Mouse (Mus musculus) midbrain, postnatal 0 days (tissue): ENCODE measurements around the gene Rbm5. TPM values are rescaled to one million over a fixed set of nuclear protein-coding genes. Genes with fewer than 3 reads are reported as not detected.

Experiments
- ATAC-seq: fragments of 200-750 bp; cut with Nextera tagmentation; 2 replicates; pipeline ENCODE4 v1.8.0; 2017; ENCODE audit warnings: moderate number of reproducible peaks, mild to moderate bottlenecking, moderate TSS enrichment, moderate library complexity; ENCODE audit not compliant: low FRiP score
- DNase-seq: peaks from one replicate; pipeline ENCODE4 v3.0.0-alpha.2; 2015; ENCODE audit warnings: low spot score
- H3K27ac ChIP-seq: fragments of 300-500 bp; sonication (generic); 2 replicates; pipeline ENCODE4 v1.5.1; 2014; ENCODE audit warnings: low read depth, mild to moderate bottlenecking, low read length, mixed read lengths
- H3K27me3 ChIP-seq: fragments of 300-500 bp; sonication (generic); 2 replicates; pipeline ENCODE4 v1.6.1; 2014; ENCODE audit warnings: low read length, control low read depth, mixed read lengths; ENCODE audit not compliant: insufficient read depth
- H3K36me3 ChIP-seq: fragments of 300-500 bp; sonication (generic); 2 replicates; pipeline ENCODE4 v1.6.1; 2014; ENCODE audit warnings: low read length, control low read depth, mixed read lengths; ENCODE audit not compliant: insufficient read depth
- H3K4me1 ChIP-seq: fragments of 300-500 bp; sonication (generic); 2 replicates; pipeline ENCODE4 v1.6.1; 2014; ENCODE audit warnings: mild to moderate bottlenecking, control low read depth, antibody characterized with exemption, low read length, mixed read lengths; ENCODE audit not compliant: insufficient read depth
- H3K4me2 ChIP-seq: fragments of 300-500 bp; sonication (generic); 2 replicates; pipeline ENCODE4 v1.6.1; 2014; ENCODE audit warnings: low read depth, mild to moderate bottlenecking, low read length, mixed read lengths; ENCODE audit not compliant: poor library complexity, severe bottlenecking
- H3K4me3 ChIP-seq: fragments of 300-500 bp; sonication (generic); 2 replicates; pipeline ENCODE4 v1.5.1; 2014; ENCODE audit warnings: low read depth, mild to moderate bottlenecking, low read length, moderate library complexity
- H3K9ac ChIP-seq: fragments of 300-500 bp; sonication (generic); replicated peaks from 2 replicates; pipeline ENCODE4 v1.6.1; 2014; ENCODE audit warnings: mild to moderate bottlenecking, low read length, moderate library complexity, mixed read lengths; ENCODE audit not compliant: poor library complexity, severe bottlenecking
- H3K9me3 ChIP-seq: fragments of 300-500 bp; sonication (generic); 2 replicates; pipeline ENCODE4 v1.6.1; 2016; ENCODE audit warnings: low read length, control low read depth
- CTCF ChIP-seq: IDR thresholded peaks from 2 replicates; pipeline ENCODE4 v1.5.1; 2016; ENCODE audit warnings: antibody characterized with exemption, mild to moderate bottlenecking
- WGBS: fragments of 180-500 bp; shearing (Covaris S2); extraction: QIAGEN DNeasy Blood & Tissue Kit; methylation state at CpG from one replicate; pipeline ENCODE4 v1.1.7; 2014; 5-methylcytosine and 5-hydroxymethylcytosine counted together
- polyA plus RNA-seq: library from polyadenylated mRNA; unstranded; fragments of >200 nt; fragmentation: Nextera tagmentation; extraction: Ambion mirVana; gene quantifications from 2 replicates; pipeline ENCODE4 v1.2.1, GENCODE M21; 2015
- total RNA-seq: library from RNA; depleted of rRNA; stranded (reverse); fragments of >200 nt; gene quantifications from 2 replicates; pipeline ENCODE4 v1.2.3, GENCODE M21; 2014

The Rbm5 gene
- total and polyA plus RNA-seq, 2 experiments from 2014 or later, result 142 to 160 TPM

GRCm38 (mm10) chr9:107738020-107738840 lies 32.6 kb downstream of the Rbm5 start:
- TF ChIP-seq CTCF, result peak; percentile 98
- Histone ChIP-seq H3K36me3 (peaks cover 39% of the 10 kb centered on the region), H3K9ac (peak overlapping the region; percentile 19; the same call in 1 of the 2 replicates), H3K27ac (peak overlapping the region; percentile 80), H3K4me3 (no peak overlapping the region), H3K4me1 (peaks cover 22% of the 10 kb centered on the region), H3K4me2 (no peak overlapping the region), H3K9me3 (no peaks in the 10 kb centered on the region), H3K27me3 (no peaks in the 10 kb centered on the region)
- peak; percentile 90 for DNase-seq
- 18% methylated on average over 7 of the region's 7 CpGs for WGBS
- peak; percentile 66 for ATAC-seq

GRCm38 (mm10) chr9:107736185-107736485 lies 34.7 kb downstream of the Rbm5 start:
- Histone ChIP-seq H3K27me3 (no peaks in the 10 kb centered on the region), H3K9me3 (no peaks in the 10 kb centered on the region), H3K4me3 (no peak overlapping the region), H3K4me2 (peak overlapping the region; percentile 39), H3K27ac (peak overlapping the region; percentile 87), H3K9ac (0 out of 2 replicates have a peak overlapping the region, but pooled peaks have one; percentile 24), H3K4me1 (peaks cover 22% of the 10 kb centered on the region), H3K36me3 (peaks cover 20% of the 10 kb centered on the region)
- TF ChIP-seq CTCF, result no peak
- WGBS, result 2% methylated on average over 7 of the region's 7 CpGs
- ATAC-seq (no peak; the same call in 1 of the 2 replicates), DNase-seq (peak; percentile 63)

DNA sequence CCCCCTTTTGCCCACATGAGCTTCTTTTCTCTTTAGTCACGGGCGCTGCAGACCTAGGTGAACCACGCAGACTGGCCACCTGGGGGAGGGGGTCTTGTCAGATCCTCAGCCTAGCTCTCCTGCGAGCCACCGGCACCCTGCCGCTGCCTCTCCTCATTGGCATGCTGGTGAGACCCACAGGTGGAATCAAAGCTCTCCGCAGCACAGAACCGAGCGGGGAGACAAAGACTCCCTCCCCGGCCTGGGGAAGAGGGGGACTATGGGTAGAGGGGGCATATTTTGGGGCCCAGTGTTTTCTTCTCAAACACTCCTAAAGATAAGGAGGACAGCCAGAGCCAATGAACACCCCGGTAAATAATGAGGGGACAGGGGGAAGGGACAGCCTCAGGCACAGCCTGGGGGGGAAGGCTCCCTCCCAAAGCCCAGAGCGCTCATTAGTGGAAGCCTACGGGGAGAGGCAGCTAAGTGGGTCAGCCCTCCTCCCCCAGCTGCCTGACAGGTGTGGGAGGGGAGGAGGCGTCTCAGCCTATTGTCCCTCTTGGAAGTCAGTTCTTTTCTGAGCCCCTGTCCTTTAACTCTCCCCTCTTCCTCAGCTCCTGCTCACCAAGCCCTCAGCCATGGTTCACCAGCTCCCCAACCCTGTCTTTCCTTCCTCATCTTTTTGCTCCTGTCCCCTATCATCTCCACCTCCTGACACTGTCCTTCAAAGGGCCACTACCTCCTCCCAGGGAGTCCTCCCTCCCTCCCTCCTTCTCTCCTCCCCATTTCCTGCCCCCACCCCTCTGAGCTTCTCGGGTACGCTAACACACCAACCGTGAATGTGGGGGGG lies 35.2 kb downstream of the Rbm5 start:
- peak overlapping the region; percentile 24 for H3K9ac ChIP-seq
- H3K9me3 ChIP-seq, result no peaks in the 10 kb centered on the region
- ATAC-seq, result peak; percentile 55
- H3K27me3 ChIP-seq, result no peaks in the 10 kb centered on the region
- peak overlapping the region; percentile 8; the same call in 1 of the 2 replicates for H3K4me3 ChIP-seq
- no peak; the same call in 1 of the 2 replicates for TF ChIP-seq CTCF
- peak overlapping the region; percentile 39 for H3K4me2 ChIP-seq
- WGBS, result 3% methylated on average over 15 of the region's 17 CpGs
- peaks cover 22% of the 10 kb centered on the region for H3K4me1 ChIP-seq
- peak overlapping the region; percentile 87 for H3K27ac ChIP-seq
- DNase-seq, result no peak
- H3K36me3 ChIP-seq, result peaks cover 15% of the 10 kb centered on the region

DNA sequence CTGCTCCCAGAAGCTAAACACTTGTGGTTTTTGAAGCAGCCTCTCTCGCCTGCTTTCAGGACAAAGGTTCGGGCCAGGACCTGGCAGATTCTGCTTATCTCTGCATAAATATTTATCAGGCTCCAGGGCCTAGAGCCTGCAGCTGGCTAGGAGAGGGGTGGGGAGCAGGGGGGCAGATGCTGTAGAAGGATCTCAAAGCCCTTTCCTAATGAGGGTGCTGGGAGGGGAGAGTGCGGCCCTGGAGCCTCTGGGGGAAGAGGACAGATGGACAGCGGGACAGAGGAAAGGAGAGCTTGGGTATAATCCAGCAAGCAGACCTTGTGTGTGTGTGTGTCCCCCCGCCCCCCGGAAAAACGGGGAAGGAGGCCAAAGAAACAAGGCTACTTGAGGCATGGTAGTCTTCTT lies 36.2 kb downstream of the Rbm5 start:
- 21% methylated on average over 7 of the region's 7 CpGs for WGBS

GRCm38 (mm10) chr9:107729709-107730108 lies 41.1 kb downstream of the Rbm5 start:
- Histone ChIP-seq H3K4me1 (peaks cover 32% of the 10 kb centered on the region), H3K4me2 (peak overlapping the region; percentile 12; the same call in 1 of the 2 replicates), H3K9me3 (no peaks in the 10 kb centered on the region), H3K4me3 (no peak overlapping the region), H3K36me3 (no peaks in the 10 kb centered on the region), H3K27ac (peak overlapping the region; percentile 89), H3K9ac (no peak overlapping the region), H3K27me3 (no peaks in the 10 kb centered on the region)
- ATAC-seq (peak; percentile 21), DNase-seq (peak; percentile 81)
- TF ChIP-seq CTCF, result no peak
- WGBS, result 9% methylated on average over 3 of the region's 3 CpGs

More for the DNA sequence above, 36.2 kb downstream of the Rbm5 start:
- no peak for ATAC-seq
- Histone ChIP-seq H3K4me1 (peaks cover 25% of the 10 kb centered on the region), H3K4me2 (no peak overlapping the region), H3K36me3 (peaks cover 7% of the 10 kb centered on the region; the same call in 1 of the 2 replicates), H3K27ac (peak overlapping the region; percentile 87), H3K9ac (no peak overlapping the region), H3K9me3 (no peaks in the 10 kb centered on the region), H3K27me3 (no peaks in the 10 kb centered on the region), H3K4me3 (no peak overlapping the region)
- DNase-seq, result no peak
- no peak for TF ChIP-seq CTCF
